Mouse (Mus musculus): ENCODE results near the gene 4921504E06Rik. TPM values are rescaled to one million over a fixed set of nuclear protein-coding genes. Genes with fewer than 3 reads are reported as not detected.

Gene 4921504E06Rik
- total RNA-seq, 2 experiments from 2014 or later = not detected

DNA sequence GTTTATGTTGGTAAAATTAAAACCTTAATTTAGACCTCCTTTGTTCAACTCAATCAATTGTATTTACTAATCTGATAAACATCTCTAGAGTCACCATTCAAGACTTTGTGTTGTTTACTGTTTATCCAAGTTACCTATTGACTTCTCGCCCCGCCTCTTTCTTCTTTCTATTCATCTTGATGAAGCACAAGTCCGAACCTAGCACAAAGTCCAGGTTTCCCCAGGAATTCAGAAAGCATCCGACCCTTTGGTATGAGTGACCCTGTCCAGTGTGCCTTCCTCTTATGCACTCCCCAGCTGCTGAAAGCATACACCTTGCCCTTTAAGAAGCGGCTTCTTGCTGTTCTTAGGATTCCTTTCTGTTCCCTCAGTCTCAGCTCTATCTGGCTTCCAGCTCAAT is 41.3 kb downstream of the 4921504E06Rik start:
- intact Hi-C loops (cut with DNase I) = no loop called here
- DNase-seq = no peak

GRCm38 (mm10) chr2:19511032-19511431 is 42.7 kb downstream of the 4921504E06Rik start:
- intact Hi-C loops (cut with DNase I) = no loop called here
- DNase-seq = peak; percentile 13

- DNase-seq = no peak
- intact Hi-C loops (cut with DNase I) = no loop called here
Observed at GRCm38 (mm10) chr2:19505744-19506143, 48.0 kb downstream of the 4921504E06Rik start.

DNA sequence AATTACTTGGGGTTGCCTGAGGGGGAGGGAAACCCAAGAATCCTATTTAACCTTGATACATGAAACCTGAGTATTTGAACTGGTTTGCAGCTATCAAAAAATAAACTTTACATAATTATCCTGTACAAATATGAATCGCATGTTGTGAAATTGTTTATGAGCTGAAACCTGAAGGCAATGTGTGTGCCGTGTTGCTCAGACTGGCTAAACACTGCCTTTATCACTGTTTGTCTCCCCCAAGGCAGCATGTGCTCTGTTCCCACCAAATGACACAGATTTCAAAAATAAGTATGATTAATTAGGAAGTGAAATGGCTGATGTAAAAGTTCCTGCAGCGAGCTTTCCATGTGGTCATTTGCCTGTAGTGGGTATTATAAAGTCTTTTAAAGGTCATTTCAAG is 63.5 kb downstream of the 4921504E06Rik start:
- intact Hi-C loops (cut with DNase I) = no loop called here
- DNase-seq = no peak

- no peak for DNase-seq
- intact Hi-C loops (cut with DNase I) = no loop called here
Observed at GRCm38 (mm10) chr2:19461940-19462339, 91.8 kb downstream of the 4921504E06Rik start.

- DNase-seq = no peak
- intact Hi-C loops (cut with DNase I) = no loop called here
Observed at GRCm38 (mm10) chr2:19458785-19459184, 94.9 kb downstream of the 4921504E06Rik start.

DNA sequence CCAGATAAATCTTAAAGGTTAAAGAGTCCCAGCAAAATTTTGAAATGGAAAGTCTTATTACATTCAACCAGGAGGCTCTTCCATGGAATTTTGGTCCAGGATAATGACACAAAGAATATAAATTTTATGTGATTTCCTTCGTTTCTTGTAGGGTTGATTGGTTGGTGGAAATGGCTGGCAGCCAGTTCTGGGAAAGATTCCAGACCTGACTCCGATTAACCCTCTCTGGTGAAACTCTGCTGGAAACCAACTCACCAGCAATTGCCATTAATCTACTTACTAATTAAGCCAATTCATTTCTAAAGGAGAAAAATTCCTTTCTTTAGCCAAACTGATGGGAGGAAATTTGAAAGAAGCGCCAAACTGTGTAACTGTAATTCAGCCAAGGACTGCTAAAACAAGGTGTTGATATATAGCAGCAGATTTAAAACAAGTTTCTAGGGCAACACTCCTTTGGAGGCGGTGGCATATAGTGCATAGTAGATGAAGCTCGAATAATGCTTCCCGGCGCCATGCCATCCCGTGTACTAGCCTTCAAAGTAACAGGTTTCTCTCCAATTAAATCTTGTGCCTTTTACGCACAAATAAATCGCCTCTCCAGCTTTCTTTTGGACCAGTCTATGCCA is 97.7 kb downstream of the 4921504E06Rik start:
- DNase-seq = peak; percentile 80

DNA sequence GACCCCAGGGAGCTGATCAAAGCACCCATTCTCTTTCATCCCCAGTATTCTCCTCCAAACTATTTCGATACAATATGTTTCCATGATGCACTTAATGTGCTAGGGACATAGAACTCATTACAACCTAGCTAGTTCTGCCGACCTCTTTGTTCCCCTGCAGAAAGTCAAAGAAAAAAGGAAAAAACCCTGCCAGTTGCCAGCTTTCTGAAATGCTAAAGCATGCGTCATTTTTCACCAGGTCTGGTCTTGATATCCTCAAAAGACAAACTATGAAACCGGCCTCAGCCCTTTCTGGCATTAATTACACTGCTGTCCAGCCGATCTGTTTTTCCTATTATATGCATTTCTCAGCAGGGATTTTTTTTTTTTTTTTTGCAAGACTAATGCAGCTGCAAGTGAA is 98.5 kb downstream of the 4921504E06Rik start:
- no peak for DNase-seq
- intact Hi-C loops (cut with DNase I) = no loop called here

More for the DNA sequence above, 97.7 kb downstream of the 4921504E06Rik start:
- intact Hi-C loops (cut with DNase I) = no loop called here

- intact Hi-C loops (cut with DNase I) = no loop called here
- DNase-seq = no peak
Observed at GRCm38 (mm10) chr2:19452531-19453055, 101.1 kb downstream of the 4921504E06Rik start.

DNA sequence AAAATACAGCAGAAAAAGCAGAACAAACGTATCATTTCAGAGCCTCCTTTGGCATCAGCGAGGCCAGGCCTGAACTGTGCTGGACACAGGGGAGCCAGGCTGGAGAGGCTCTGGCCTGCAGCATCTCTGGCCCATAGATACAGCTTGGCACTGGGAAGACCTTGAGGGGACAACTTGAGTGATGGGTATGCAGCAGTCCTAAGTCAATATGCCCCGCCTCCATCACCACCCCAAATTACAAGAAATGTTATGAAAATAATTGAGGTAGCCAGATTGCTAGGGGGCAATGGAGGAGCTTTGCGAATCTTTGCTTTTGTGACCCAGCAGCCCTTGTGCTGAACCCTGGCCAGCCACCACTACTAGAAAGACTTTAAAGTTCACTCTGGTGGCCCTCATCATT is 104.4 kb downstream of the 4921504E06Rik start:
- peak; percentile 44 for DNase-seq
- intact Hi-C loops (cut with DNase I) = no loop called here

- intact Hi-C loops (cut with DNase I) = no loop called here
- DNase-seq = peak; percentile 73
Observed at GRCm38 (mm10) chr2:19448042-19448700, 105.5 kb downstream of the 4921504E06Rik start.

- intact Hi-C loops (cut with DNase I) = no loop called here
- no peak for DNase-seq
Observed at GRCm38 (mm10) chr2:19446746-19447145, 107.0 kb downstream of the 4921504E06Rik start.

DNA sequence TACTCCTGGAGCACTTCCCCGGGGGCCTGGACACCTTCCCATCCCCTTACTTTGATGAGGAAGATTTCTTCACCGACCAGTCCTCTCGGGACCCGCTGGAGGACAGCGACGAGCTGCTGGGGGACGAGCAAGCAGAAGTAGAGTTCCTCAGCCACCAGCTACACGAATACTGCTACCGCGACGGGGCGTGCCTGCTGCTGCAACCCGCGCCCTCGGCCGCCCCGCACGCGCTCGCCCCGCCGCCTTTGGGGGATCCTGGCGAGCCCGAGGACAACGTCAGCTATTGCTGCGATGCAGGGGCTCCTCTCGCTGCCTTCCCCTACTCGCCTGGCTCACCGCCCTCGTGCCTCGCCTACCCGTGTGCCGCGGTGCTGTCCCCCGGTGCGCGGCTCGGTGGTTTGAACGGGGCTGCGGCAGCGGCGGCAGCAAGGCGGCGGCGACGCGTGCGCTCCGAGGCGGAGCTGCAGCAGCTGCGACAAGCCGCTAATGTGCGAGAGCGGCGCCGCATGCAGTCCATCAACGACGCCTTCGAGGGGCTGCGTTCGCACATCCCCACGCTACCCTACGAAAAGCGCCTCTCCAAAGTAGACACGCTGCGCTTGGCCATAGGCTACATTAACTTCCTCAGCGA is 107.7 kb downstream of the 4921504E06Rik start:
- intact Hi-C loops (cut with DNase I) = no loop called here
- no peak for DNase-seq

DNA sequence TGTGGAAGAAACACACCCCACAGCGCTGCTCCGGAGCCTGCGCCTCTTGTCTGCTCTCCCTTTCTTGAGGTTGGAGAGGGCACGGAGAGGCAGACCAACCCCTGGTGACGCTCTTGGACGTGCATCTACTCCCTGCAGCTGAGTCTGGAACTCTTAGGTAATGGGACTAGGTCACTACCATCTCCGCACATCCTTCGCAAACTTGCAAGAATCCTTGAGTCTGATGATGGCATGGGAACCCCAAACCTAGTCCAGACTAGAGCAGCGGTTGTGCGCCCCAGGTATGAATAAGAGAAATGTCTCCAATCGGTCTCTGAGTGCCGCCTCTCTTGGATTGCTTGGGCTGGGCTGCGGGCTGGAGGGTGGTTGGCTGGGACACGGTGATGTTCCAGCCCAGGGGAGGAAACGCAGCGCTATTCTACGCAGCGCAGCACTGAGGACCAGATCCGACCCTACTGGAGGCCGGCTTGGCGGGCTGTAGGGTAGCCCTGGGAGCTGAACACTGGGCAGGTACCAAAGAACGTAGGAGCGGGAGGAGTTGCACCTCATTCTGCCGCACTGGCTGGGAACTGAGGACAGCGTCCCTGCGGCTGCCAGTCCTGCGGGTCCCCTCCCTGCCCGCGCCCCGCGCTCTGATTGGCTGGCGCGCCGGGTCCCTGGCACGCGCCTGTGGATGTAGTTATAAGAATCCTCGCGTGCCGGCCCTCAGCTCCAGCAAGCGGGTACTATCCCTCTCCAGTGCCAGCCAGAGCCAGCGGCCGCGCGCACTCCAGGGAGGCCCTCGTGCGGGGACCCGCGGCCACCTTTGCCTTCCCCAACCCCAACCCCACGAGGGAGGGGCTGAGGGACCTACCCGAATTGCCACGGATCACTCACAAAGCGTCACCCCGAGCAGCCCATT is 108.5 kb downstream of the 4921504E06Rik start, which contains the start of gene Ptf1a:
Gene Ptf1a (plus strand): TSS at position 733 of the 901 bp plus-strand sequence.
- intact Hi-C loops (cut with DNase I) = no loop called here
- DNase-seq = peak; percentile 67

- intact Hi-C loops (cut with DNase I) = no loop called here
- no peak for DNase-seq
Observed at GRCm38 (mm10) chr2:19444346-19444745, 109.4 kb downstream of the 4921504E06Rik start.

DNA sequence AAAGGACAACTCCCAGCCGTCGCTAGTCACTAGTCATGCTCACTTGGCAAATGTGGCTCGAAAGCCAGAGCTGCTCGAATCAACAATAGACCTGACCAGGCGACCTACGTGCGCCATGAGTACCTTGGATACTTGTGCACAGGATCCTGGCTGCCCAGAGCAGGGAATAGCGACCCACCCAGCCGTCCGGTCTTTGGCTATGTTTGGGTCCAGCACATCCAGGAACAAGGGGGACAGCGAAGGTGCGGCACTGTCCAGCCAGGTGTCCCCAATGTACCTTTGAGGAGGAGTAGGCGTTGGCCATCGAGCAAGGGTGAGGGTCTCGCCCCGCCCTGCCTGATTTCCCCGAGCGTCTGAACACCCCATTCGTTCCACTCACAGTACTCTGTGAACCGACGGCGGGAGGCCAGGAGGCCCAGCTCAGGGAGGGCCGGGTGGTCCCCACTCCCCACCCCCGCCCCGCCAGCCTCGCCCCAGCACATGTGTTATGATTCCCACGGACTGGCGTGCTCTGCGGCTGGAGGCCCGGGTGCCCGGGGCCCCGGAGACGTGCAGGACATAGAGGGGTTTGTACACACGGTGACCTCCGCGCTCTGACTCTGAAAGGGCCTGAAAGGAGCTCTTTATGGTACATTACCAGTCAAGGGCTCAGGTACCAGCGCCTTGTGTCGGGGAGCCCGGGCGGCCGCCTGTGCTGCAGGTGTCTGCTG is 121.9 kb downstream of the 4921504E06Rik start:
- no peak for DNase-seq
- intact Hi-C loops (cut with DNase I) = no loop called here

GRCm38 (mm10) chr2:19431186-19431585 is 122.5 kb downstream of the 4921504E06Rik start:
- intact Hi-C loops (cut with DNase I) = no loop called here
- peak; percentile 57 for DNase-seq

GRCm38 (mm10) chr2:19430746-19431145 is 123.0 kb downstream of the 4921504E06Rik start:
- intact Hi-C loops (cut with DNase I) = no loop called here
- peak; percentile 54 for DNase-seq

- intact Hi-C loops (cut with DNase I) = no loop called here
Observed at GRCm38 (mm10) chr2:19429691-19430690, 123.7 kb downstream of the 4921504E06Rik start.

More at GRCm38 (mm10) chr2:19429691-19430690, 123.7 kb downstream of the 4921504E06Rik start:
- no peak for DNase-seq
